9 mouse cellular contexts compared by ENCODE assay signal in the genomic region with DNA sequence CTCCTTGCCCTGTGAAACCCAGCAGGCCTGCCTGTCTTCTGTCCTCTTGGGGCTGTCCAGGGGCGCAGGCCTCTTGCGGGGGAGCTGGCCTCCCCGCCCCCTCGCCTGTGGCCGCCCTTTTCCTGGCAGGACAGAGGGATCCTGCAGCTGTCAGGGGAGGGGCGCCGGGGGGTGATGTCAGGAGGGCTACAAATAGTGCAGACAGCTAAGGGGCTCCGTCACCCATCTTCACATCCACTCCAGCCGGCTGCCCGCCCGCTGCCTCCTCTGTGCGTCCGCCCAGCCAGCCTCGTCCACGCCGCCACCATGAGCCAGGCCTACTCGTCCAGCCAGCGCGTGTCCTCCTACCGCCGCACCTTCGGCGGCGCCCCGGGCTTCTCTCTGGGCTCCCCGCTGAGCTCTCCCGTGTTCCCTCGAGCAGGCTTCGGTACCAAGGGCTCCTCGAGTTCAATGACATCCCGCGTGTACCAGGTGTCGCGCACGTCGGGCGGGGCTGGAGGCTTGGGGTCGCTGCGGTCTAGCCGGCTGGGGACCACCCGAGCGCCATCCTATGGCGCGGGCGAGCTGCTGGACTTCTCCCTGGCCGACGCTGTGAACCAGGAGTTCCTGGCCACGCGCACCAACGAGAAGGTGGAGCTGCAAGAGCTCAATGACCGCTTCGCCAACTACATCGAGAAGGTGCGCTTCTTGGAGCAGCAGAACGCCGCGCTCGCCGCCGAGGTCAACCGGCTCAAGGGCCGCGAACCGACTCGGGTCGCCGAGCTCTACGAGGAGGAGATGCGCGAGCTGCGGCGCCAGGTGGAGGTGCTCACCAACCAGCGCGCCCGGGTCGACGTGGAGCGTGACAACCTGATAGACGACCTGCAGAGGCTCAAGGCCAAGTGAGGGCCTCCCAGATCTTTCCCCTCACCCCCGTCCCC. TPM values are rescaled to one million over a fixed set of nuclear protein-coding genes. Genes with fewer than 3 reads are reported as not detected.
DNase-seq lines count a peak whose midpoint lies in the region; ATAC-seq and TF ChIP-seq lines count a peak whose summit lies in the region.
"Had no signal": no experiment of that assay in that cellular context is flagged by ENCODE, and none has a peak within 500 bp of the region (broad histone marks: within the 10 kb centered on the region; RNA-seq: fewer than 3 reads in every experiment).

A gene (plus strand): TSS at position 218 of the 920 bp plus-strand sequence.

- peak within 1 kb of the TSS; percentile 50 for H3K4me3 ChIP-seq in megakaryocyte, embryonic 14.5 days (replicated peaks)
- H3K4me3 ChIP-seq in forebrain, embryonic 11.5 days (ENCODE audit: low read depth, low read length): peak within 1 kb of the TSS; percentile 25
- H3K4me3 ChIP-seq in heart, postnatal 0 days (ENCODE audit: low read depth, low read length): peak within 1 kb of the TSS; percentile 60
- peak within 1 kb of the TSS; percentile 42 for H3K4me3 ChIP-seq in limb, embryonic 12.5 days (replicated peaks)
- H3K4me3 ChIP-seq in midbrain, embryonic 14.5 days (replicated peaks; ENCODE audit: low read depth, low read length): peak within 1 kb of the TSS; percentile 18

- no peak within 1 kb of the TSS for H3K9ac ChIP-seq in forebrain, embryonic 11.5 days (ENCODE audit: low read length)
- H3K9ac ChIP-seq in heart, postnatal 0 days (replicated peaks; ENCODE audit: low read depth, low read length): peak within 1 kb of the TSS; percentile 64
- H3K9ac ChIP-seq in limb, embryonic 12.5 days (replicated peaks): peak within 1 kb of the TSS; percentile 48; the same call in 1 of the 2 replicates
- peak within 1 kb of the TSS; percentile 12; the same call in 1 of the 2 replicates for H3K9ac ChIP-seq in midbrain, embryonic 14.5 days (replicated peaks; ENCODE audit: low read length)

- H3K4me1 ChIP-seq in megakaryocyte, embryonic 14.5 days: peaks cover 22% of the 10 kb centered on the region
- peaks cover 4% of the 10 kb centered on the region for H3K4me1 ChIP-seq in forebrain, embryonic 11.5 days (replicated peaks; ENCODE audit: control insufficient read depth, insufficient read depth, low read length)
- H3K4me1 ChIP-seq in heart, postnatal 0 days (ENCODE audit: control insufficient read depth, insufficient read depth): peaks cover 41% of the 10 kb centered on the region
- peaks cover 12% of the 10 kb centered on the region for H3K4me1 ChIP-seq in limb, embryonic 12.5 days (replicated peaks)
- 0 out of 2 replicates have a peak, but pooled peaks cover 3% of the 10 kb centered on the region for H3K4me1 ChIP-seq in midbrain, embryonic 14.5 days (ENCODE audit: control insufficient read depth, insufficient read depth, low read length)

- H3K36me3 ChIP-seq in megakaryocyte, embryonic 14.5 days (replicated peaks; ENCODE audit: low read length): no peaks in the 10 kb centered on the region
- H3K36me3 ChIP-seq in forebrain, embryonic 11.5 days (ENCODE audit: control insufficient read depth, insufficient read depth, low read length): no peaks in the 10 kb centered on the region
- H3K36me3 ChIP-seq in heart, postnatal 0 days (replicated peaks; ENCODE audit: control insufficient read depth, insufficient read depth, low read length): peaks cover 31% of the 10 kb centered on the region
- H3K36me3 ChIP-seq in limb, embryonic 12.5 days: no peaks in the 10 kb centered on the region
- no peaks in the 10 kb centered on the region for H3K36me3 ChIP-seq in midbrain, embryonic 14.5 days (ENCODE audit: control insufficient read depth, insufficient read depth, low read length)

- peak within 1 kb of the TSS; percentile 54 for H3K4me2 ChIP-seq in forebrain, embryonic 11.5 days (ENCODE audit: low read depth, low read length, severe bottlenecking)
- peak within 1 kb of the TSS; percentile 72 for H3K4me2 ChIP-seq in heart, postnatal 0 days (ENCODE audit: low read depth, low read length)
- peak within 1 kb of the TSS; percentile 70 for H3K4me2 ChIP-seq in limb, embryonic 12.5 days
- H3K4me2 ChIP-seq in midbrain, embryonic 14.5 days (ENCODE audit: low read length): peak within 1 kb of the TSS; percentile 50

- peaks cover 76% of the 10 kb centered on the region for H3K27me3 ChIP-seq in megakaryocyte, embryonic 14.5 days (replicated peaks)
- peaks cover 30% of the 10 kb centered on the region for H3K27me3 ChIP-seq in forebrain, embryonic 11.5 days (ENCODE audit: control insufficient read depth, insufficient read depth, low read length)
- H3K27me3 ChIP-seq in heart, postnatal 0 days (ENCODE audit: control insufficient read depth, insufficient read depth, low read length): no peaks in the 10 kb centered on the region
- H3K27me3 ChIP-seq in limb, embryonic 12.5 days: peaks cover 57% of the 10 kb centered on the region
- H3K27me3 ChIP-seq in midbrain, embryonic 14.5 days (ENCODE audit: control insufficient read depth, insufficient read depth, low read length): peaks cover 29% of the 10 kb centered on the region
- H3K27me3 ChIP-seq: Patski had no signal

- TF ChIP-seq CTCF in heart, postnatal 0 days (IDR thresholded peaks at IDR 0.05; ENCODE audit: low read depth): no peak

- H3K9me3 ChIP-seq in megakaryocyte, embryonic 14.5 days: no peaks in the 10 kb centered on the region
- no peaks in the 10 kb centered on the region for H3K9me3 ChIP-seq in forebrain, embryonic 11.5 days (ENCODE audit: control insufficient read depth, low read length)
- no peaks in the 10 kb centered on the region for H3K9me3 ChIP-seq in heart, postnatal 0 days (replicated peaks; ENCODE audit: control insufficient read depth, low read length)
- H3K9me3 ChIP-seq in limb, embryonic 12.5 days: no peaks in the 10 kb centered on the region
- no peaks in the 10 kb centered on the region for H3K9me3 ChIP-seq in midbrain, embryonic 14.5 days (ENCODE audit: control insufficient read depth, low read length)

- no peak within 1 kb of the TSS for H3K27ac ChIP-seq in forebrain, embryonic 11.5 days (ENCODE audit: low read depth, low read length)
- peak within 1 kb of the TSS; percentile 96 for H3K27ac ChIP-seq in heart, postnatal 0 days (ENCODE audit: low read depth)
- no peak within 1 kb of the TSS for H3K27ac ChIP-seq in limb, embryonic 12.5 days
- no peak within 1 kb of the TSS for H3K27ac ChIP-seq in midbrain, embryonic 14.5 days (replicated peaks; ENCODE audit: low read depth, low read length)

- TF ChIP-seq EP300 in heart, postnatal 0 days (IDR thresholded peaks at IDR 0.05; ENCODE audit: low read depth): no peak; the same call in 1 of the 2 replicates

- no peak for ATAC-seq in megakaryocyte, adult 5-6 weeks (ENCODE audit: poor library complexity, severe bottlenecking)
- ATAC-seq in forebrain, embryonic 11.5 days (replicated peaks; ENCODE audit: low FRiP score): no peak
- ATAC-seq in heart, postnatal 0 days (ENCODE audit: insufficient read depth, low read depth): peak; percentile 81
- ATAC-seq in limb, embryonic 12.5 days (ENCODE audit: insufficient number of reproducible peaks, insufficient read depth, low FRiP score, low TSS enrichment, low read depth): no peak; the same call in 1 of the 2 replicates
- ATAC-seq in midbrain, embryonic 14.5 days (ENCODE audit: low FRiP score, low TSS enrichment): no peak
- no peak for ATAC-seq in monocyte, adult 5-6 weeks (replicated peaks; ENCODE audit: insufficient number of reproducible peaks, low FRiP score, low TSS enrichment, poor library complexity, severe bottlenecking)
- ATAC-seq: Patski had no signal

- 2% methylated on average over 79 of the region's 80 CpGs for WGBS in forebrain, embryonic 11.5 days
- WGBS in heart, postnatal 0 days: 2% methylated on average over 77 of the region's 80 CpGs
- WGBS in limb, embryonic 12.5 days: 2% methylated on average over 80 of the region's 80 CpGs
- 2% methylated on average over 80 of the region's 80 CpGs for WGBS in midbrain, embryonic 14.5 days

- DNase-seq in forebrain, embryonic 11.5 days (ENCODE audit: low spot score): peak; percentile 60
- DNase-seq in heart, postnatal 0 days (ENCODE audit: low spot score): peak; percentile 84
- DNase-seq in midbrain, embryonic 14.5 days: no peak
- DNase-seq in c-Kit-positive CD71-positive TER-119-positive erythroid progenitor cells, embryonic 14.5 days (ENCODE audit: low spot score): no peak

RNA-seq across cellular contexts. Expression of the gene that starts here (rescaled TPM):
- polyA plus RNA-seq in megakaryocyte, embryonic 14.5 days (2012; ENCODE audit: insufficient read depth, low replicate concordance): 0.11 TPM in 1 of 2 replicates, not detected in the other
- not detected in 2 replicates for total RNA-seq in megakaryocyte, adult 5-6 weeks (2015)
- total RNA-seq in megakaryocyte, adult 5-6 weeks (2017): not detected in 2 replicates
- polyA plus RNA-seq in forebrain, embryonic 11.5 days (2014; fragmentation: Nextera tagmentation; extraction: Ambion mirVana): 0.86 and 1.5 TPM in 2 replicates
- 983 and 1,187 TPM in 2 replicates for total RNA-seq in heart, postnatal 0 days (2014; rRNA removed; ENCODE audit: low replicate concordance)
- 601 and 639 TPM in 2 replicates for polyA plus RNA-seq in heart, postnatal 0 days (2015; fragmentation: Nextera tagmentation; extraction: Ambion mirVana)
- polyA plus RNA-seq in limb, embryonic 12.5 days (2016; fragmentation: Nextera tagmentation; extraction: Ambion mirVana): 23.5 and 25.3 TPM in 2 replicates
- polyA plus RNA-seq in midbrain, embryonic 14.5 days (2014; fragmentation: Nextera tagmentation; extraction: Ambion mirVana): 0.32 and 1.4 TPM in 2 replicates
- total RNA-seq in monocyte, adult 5-6 weeks (2017): not detected in 3 replicates

Comparison
In these comparisons a context has a peak if more than half of its experiments do, and no peak if none do; other contexts are left out.
1. RNA of the gene that starts here (total RNA-seq): 983 to 1,187 TPM in heart, postnatal 0 days; not detected in megakaryocyte, adult 5-6 weeks and not detected in monocyte, adult 5-6 weeks; every median in the first group is over 100 times any median in the second.
2. RNA of the gene that starts here (polyA plus RNA-seq): 601 to 639 TPM in heart, postnatal 0 days; 23.5 to 25.3 TPM in limb, embryonic 12.5 days, 0.32 to 1.4 TPM in midbrain, embryonic 14.5 days, 0.86 to 1.5 TPM in forebrain, embryonic 11.5 days and 0.11 TPM in megakaryocyte, embryonic 14.5 days; every median in the first group is over 10 times any median in the second.
3. DNase-seq: peak in forebrain, embryonic 11.5 days (single experiment) and heart, postnatal 0 days (single experiment); none in midbrain, embryonic 14.5 days (single experiment) and c-Kit-positive CD71-positive TER-119-positive erythroid progenitor cells, embryonic 14.5 days (single experiment).
4. Peak in every context shown above with its lines, with median percentiles within 50 percentile points of each other: H3K4me3 ChIP-seq and H3K4me2 ChIP-seq.